ENCODE assay signal across 9 mouse cellular contexts in genomic region chr10:20966090-20966489, GRCm38 (mm10). TPM values are rescaled to one million over a fixed set of nuclear protein-coding genes. Genes with fewer than 3 reads are reported as not detected.
DNase-seq lines count a peak whose midpoint lies in the region; ATAC-seq lines count a peak whose summit lies in the region.
"Had no signal": no experiment of that assay in that cellular context is flagged by ENCODE, and none has a peak within 500 bp of the region (broad histone marks: within the 10 kb centered on the region; RNA-seq: fewer than 3 reads in every experiment).

No protein-coding gene starts in this region.

- no peak overlapping the region for H3K9ac ChIP-seq in forebrain, embryonic 16.5 days (replicated peaks; ENCODE audit: low read depth, low read length)
- no peak overlapping the region for H3K9ac ChIP-seq in hindbrain, embryonic 14.5 days
- H3K9ac ChIP-seq: limb, embryonic 15.5 days had no signal

- no peak overlapping the region for H3K27ac ChIP-seq in forebrain, embryonic 16.5 days (ENCODE audit: low read length)
- no peak overlapping the region for H3K27ac ChIP-seq in hindbrain, embryonic 14.5 days
- H3K27ac ChIP-seq: limb, embryonic 15.5 days had no signal

- H3K9me3 ChIP-seq in forebrain, embryonic 16.5 days (ENCODE audit: control insufficient read depth, low read length), result no peaks in the 10 kb centered on the region; the same call in 1 of the 2 replicates
- no peaks in the 10 kb centered on the region for H3K9me3 ChIP-seq in hindbrain, embryonic 14.5 days (ENCODE audit: control insufficient read depth, low read length)
- H3K9me3 ChIP-seq: limb, embryonic 15.5 days had no signal

- H3K4me3 ChIP-seq in forebrain, embryonic 16.5 days (replicated peaks; ENCODE audit: low read length), result no peak overlapping the region
- no peak overlapping the region for H3K4me3 ChIP-seq in hindbrain, embryonic 14.5 days (replicated peaks; ENCODE audit: low read length)
- H3K4me3 ChIP-seq: limb, embryonic 15.5 days had no signal

- H3K4me1 ChIP-seq in forebrain, embryonic 16.5 days (replicated peaks; ENCODE audit: control insufficient read depth, insufficient read depth, low read length), result no peaks in the 10 kb centered on the region
- no peaks in the 10 kb centered on the region for H3K4me1 ChIP-seq in hindbrain, embryonic 14.5 days (replicated peaks; ENCODE audit: control insufficient read depth, insufficient read depth, low read length)
- H3K4me1 ChIP-seq: limb, embryonic 15.5 days had no signal

- peak; percentile 91 for DNase-seq in NIH3T3 (ENCODE audit: low read depth)
- peak; percentile 67 to 70 for DNase-seq in cerebellum, adult 18-20 months
- DNase-seq in hindbrain, embryonic 14.5 days (ENCODE audit: low spot score), result peak; percentile 67
- peak; percentile 58 to 77 for DNase-seq in layer of hippocampus, postnatal 14 days (ENCODE audit: low spot score in 2 of 2)
- DNase-seq in lung, postnatal 4 days, result peak; percentile 78 to 84
- peak; percentile 79 to 80 for DNase-seq in right cerebral cortex, adult 2 months (ENCODE audit: low spot score in 2 of 2)
- DNase-seq in urinary bladder, postnatal 36 days (ENCODE audit: low spot score in 2 of 2), result peak; percentile 50 to 69

- peak; percentile 76 for ATAC-seq in forebrain, embryonic 16.5 days
- 0 out of 2 replicates have a peak, but pooled peaks have one; percentile 62 for ATAC-seq in hindbrain, embryonic 14.5 days (ENCODE audit: low FRiP score)

- peaks cover 31% of the 10 kb centered on the region for H3K36me3 ChIP-seq in forebrain, embryonic 16.5 days (ENCODE audit: control insufficient read depth, insufficient read depth)
- H3K36me3 ChIP-seq in hindbrain, embryonic 14.5 days (replicated peaks; ENCODE audit: control insufficient read depth, insufficient read depth), result peaks cover 85% of the 10 kb centered on the region

- WGBS in forebrain, embryonic 16.5 days, result 45% methylated on average over 12 of the region's 12 CpGs
- WGBS in hindbrain, embryonic 14.5 days, result 40% methylated on average over 12 of the region's 12 CpGs

- H3K27me3 ChIP-seq in forebrain, embryonic 16.5 days (replicated peaks; ENCODE audit: control insufficient read depth, insufficient read depth, low read length), result no peaks in the 10 kb centered on the region
- no peaks in the 10 kb centered on the region for H3K27me3 ChIP-seq in hindbrain, embryonic 14.5 days (ENCODE audit: control insufficient read depth, insufficient read depth, low read length)
- H3K27me3 ChIP-seq: limb, embryonic 15.5 days had no signal

- no peak overlapping the region for H3K4me2 ChIP-seq in forebrain, embryonic 16.5 days (ENCODE audit: low read length)
- H3K4me2 ChIP-seq in hindbrain, embryonic 14.5 days (replicated peaks), result no peak overlapping the region
- H3K4me2 ChIP-seq: limb, embryonic 15.5 days had no signal

RNA-seq across cellular contexts. Expression of gene Ahi1, which starts 13.7 kb away (rescaled TPM):
- 62.4 and 79.6 TPM in 2 replicates for polyA plus RNA-seq in forebrain, embryonic 16.5 days (2015; fragmentation: Nextera tagmentation; extraction: Ambion mirVana)
- polyA plus RNA-seq in hindbrain, embryonic 14.5 days (2014; fragmentation: Nextera tagmentation; extraction: Ambion mirVana), result 119 and 150 TPM in 2 replicates
- 100 to 1,000 TPM; 189 to 221 TPM for total RNA-seq in layer of hippocampus, postnatal 14 days (2021)
